14 mouse cellular contexts compared by ENCODE assay signal in genomic region chr5:138552718-138553117, GRCm38 (mm10). TPM values are rescaled to one million over a fixed set of nuclear protein-coding genes. Genes with fewer than 3 reads are reported as not detected.
DNase-seq lines count a peak whose midpoint lies in the region; ATAC-seq and TF ChIP-seq lines count a peak whose summit lies in the region.
"Had no signal": no experiment of that assay in that cellular context is flagged by ENCODE, and none has a peak within 500 bp of the region (broad histone marks: within the 10 kb centered on the region; RNA-seq: fewer than 3 reads in every experiment).

No protein-coding gene starts in this region.

- H3K36me3 ChIP-seq in forebrain, postnatal 0 days (ENCODE audit: insufficient read depth): no peaks in the 10 kb centered on the region
- H3K36me3 ChIP-seq in forebrain, embryonic 15.5 days: no peaks in the 10 kb centered on the region
- no peaks in the 10 kb centered on the region for H3K36me3 ChIP-seq in midbrain, embryonic 11.5 days (ENCODE audit: control insufficient read depth, insufficient read depth, low read length)
- no peaks in the 10 kb centered on the region for H3K36me3 ChIP-seq in midbrain, embryonic 15.5 days (replicated peaks)
- H3K36me3 ChIP-seq: G1E had no signal

- H3K4me3 ChIP-seq in forebrain, postnatal 0 days (ENCODE audit: low read depth, low read length): no peak overlapping the region
- H3K4me3 ChIP-seq in forebrain, embryonic 15.5 days: no peak overlapping the region
- no peak overlapping the region for H3K4me3 ChIP-seq in midbrain, embryonic 11.5 days (ENCODE audit: low read depth, low read length)
- no peak overlapping the region for H3K4me3 ChIP-seq in midbrain, embryonic 15.5 days
- H3K4me3 ChIP-seq: megakaryocyte, embryonic 14.5 days had no signal

- H3K9ac ChIP-seq in forebrain, postnatal 0 days: no peak overlapping the region
- no peak overlapping the region for H3K9ac ChIP-seq in forebrain, embryonic 15.5 days (replicated peaks)
- no peak overlapping the region for H3K9ac ChIP-seq in midbrain, embryonic 11.5 days (ENCODE audit: low read length)
- no peak overlapping the region for H3K9ac ChIP-seq in midbrain, embryonic 15.5 days

- H3K27ac ChIP-seq in forebrain, postnatal 0 days (ENCODE audit: low read depth, low read length): no peak overlapping the region
- H3K27ac ChIP-seq in forebrain, embryonic 15.5 days (replicated peaks): no peak overlapping the region
- H3K27ac ChIP-seq in midbrain, embryonic 11.5 days (ENCODE audit: low read depth, low read length): no peak overlapping the region
- H3K27ac ChIP-seq in midbrain, embryonic 15.5 days: no peak overlapping the region

- WGBS in forebrain, postnatal 0 days: 59% methylated on average over 1 of the region's 1 CpGs
- WGBS in forebrain, embryonic 15.5 days: 56% methylated on average over 1 of the region's 1 CpGs
- WGBS in midbrain, embryonic 11.5 days: 56% methylated on average over 1 of the region's 1 CpGs
- 57% methylated on average over 1 of the region's 1 CpGs for WGBS in midbrain, embryonic 15.5 days

- no peak for ATAC-seq in forebrain, postnatal 0 days
- ATAC-seq in forebrain, embryonic 15.5 days (replicated peaks): no peak
- no peak for ATAC-seq in midbrain, embryonic 11.5 days (ENCODE audit: low FRiP score)
- ATAC-seq in midbrain, embryonic 15.5 days (replicated peaks): no peak

- DNase-seq in forebrain, postnatal 0 days: no peak
- peak; percentile 82 for DNase-seq in midbrain, embryonic 11.5 days (ENCODE audit: low spot score, missing footprints)
- peak; percentile 4 for DNase-seq in WW6 (ENCODE audit: low read depth, low spot score)
- peak; percentile 53 for DNase-seq in mesoderm, embryonic 11.5 days (ENCODE audit: low read depth, low spot score)
- no peak for DNase-seq in cerebellum, postnatal 25 days
- DNase-seq in gastrocnemius, postnatal 10 days: no peak

- no peaks in the 10 kb centered on the region for H3K27me3 ChIP-seq in forebrain, postnatal 0 days (ENCODE audit: insufficient read depth, low read length)
- no peaks in the 10 kb centered on the region for H3K27me3 ChIP-seq in forebrain, embryonic 15.5 days
- H3K27me3 ChIP-seq in midbrain, embryonic 11.5 days (ENCODE audit: control insufficient read depth, insufficient read depth, low read length): no peaks in the 10 kb centered on the region
- no peaks in the 10 kb centered on the region for H3K27me3 ChIP-seq in midbrain, embryonic 15.5 days (replicated peaks)
- H3K27me3 ChIP-seq: megakaryocyte, embryonic 14.5 days had no signal

- peaks cover 2% of the 10 kb centered on the region; the same call in 1 of the 2 replicates for H3K9me3 ChIP-seq in forebrain, postnatal 0 days (ENCODE audit: low read length)
- H3K9me3 ChIP-seq in forebrain, embryonic 15.5 days: no peaks in the 10 kb centered on the region
- H3K9me3 ChIP-seq in midbrain, embryonic 11.5 days (ENCODE audit: control insufficient read depth, low read length): no peaks in the 10 kb centered on the region
- no peaks in the 10 kb centered on the region for H3K9me3 ChIP-seq in midbrain, embryonic 15.5 days
- H3K9me3 ChIP-seq: G1E; megakaryocyte, embryonic 14.5 days had no signal

- no peak overlapping the region for H3K4me2 ChIP-seq in forebrain, postnatal 0 days (ENCODE audit: low read depth)
- no peak overlapping the region for H3K4me2 ChIP-seq in forebrain, embryonic 15.5 days (replicated peaks)
- H3K4me2 ChIP-seq in midbrain, embryonic 11.5 days: no peak overlapping the region
- H3K4me2 ChIP-seq in midbrain, embryonic 15.5 days: no peak overlapping the region

- no peaks in the 10 kb centered on the region for H3K4me1 ChIP-seq in forebrain, postnatal 0 days (ENCODE audit: insufficient read depth)
- H3K4me1 ChIP-seq in forebrain, embryonic 15.5 days: no peaks in the 10 kb centered on the region
- H3K4me1 ChIP-seq in midbrain, embryonic 11.5 days (ENCODE audit: control insufficient read depth, insufficient read depth, low read length): no peaks in the 10 kb centered on the region
- no peaks in the 10 kb centered on the region for H3K4me1 ChIP-seq in midbrain, embryonic 15.5 days
- H3K4me1 ChIP-seq: megakaryocyte, embryonic 14.5 days had no signal

- peak; percentile 33; the same call in 1 of the 2 replicates for TF ChIP-seq CTCF in forebrain, postnatal 0 days (IDR thresholded peaks at IDR 0.05; ENCODE audit: low read depth)

RNA-seq across cellular contexts. Expression of gene 1700123K08Rik, which starts 11.8 kb away (rescaled TPM):
- total RNA-seq in forebrain, postnatal 0 days (2014; rRNA removed): not detected in 2 replicates
- not detected in 2 replicates for polyA plus RNA-seq in forebrain, postnatal 0 days (2015; fragmentation: Nextera tagmentation; extraction: Ambion mirVana)
- polyA plus RNA-seq in forebrain, embryonic 15.5 days (2015; fragmentation: Nextera tagmentation; extraction: Ambion mirVana): not detected in 2 replicates
- not detected in 2 replicates for polyA plus RNA-seq in midbrain, embryonic 11.5 days (2014; fragmentation: Nextera tagmentation; extraction: Ambion mirVana)
- not detected in 2 replicates for polyA plus RNA-seq in midbrain, embryonic 15.5 days (2015; fragmentation: Nextera tagmentation; extraction: Ambion mirVana)
- not detected for total RNA-seq in gastrocnemius, postnatal 10 days (2021)
- total RNA-seq: G1E; left cerebral cortex, postnatal 14 days had no signal
- polyA plus RNA-seq: G1E; heart, postnatal 0 days; kidney, embryonic 16.5 days; stomach, embryonic 14.5 days had no signal

Comparison
In these comparisons a context has a peak if more than half of its experiments do, and no peak if none do; other contexts are left out.
1. DNase-seq: peak in midbrain, embryonic 11.5 days (single experiment), WW6 (single experiment) and mesoderm, embryonic 11.5 days (single experiment); none in forebrain, postnatal 0 days (single experiment), cerebellum, postnatal 25 days (0 of 2) and gastrocnemius, postnatal 10 days (single experiment).